ENCODE assay signal across 8 mouse cellular contexts in the genomic region with DNA sequence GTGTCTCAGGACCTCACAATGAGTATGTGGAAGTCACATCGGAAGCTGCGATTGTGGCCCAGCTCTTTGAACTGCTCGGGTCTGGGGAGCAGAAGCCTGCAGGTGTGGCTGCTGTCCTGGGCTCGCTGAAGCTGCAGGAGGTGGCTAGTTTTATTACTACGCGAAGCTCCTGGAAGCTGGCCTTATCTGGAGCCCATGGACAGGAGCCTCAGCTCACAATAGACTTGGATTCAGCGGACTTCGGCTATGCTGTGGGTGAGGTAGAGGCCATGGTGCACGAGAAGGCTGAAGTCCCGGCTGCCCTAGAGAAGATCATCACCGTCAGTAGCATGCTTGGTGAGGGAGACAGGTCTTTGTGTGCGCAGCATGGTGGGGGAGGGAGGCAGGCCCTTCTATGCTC. TPM values are rescaled to one million over a fixed set of nuclear protein-coding genes. Genes with fewer than 3 reads are reported as not detected.
A peak's percentile ranks its signal among the peaks of the same experiment; 100 is the strongest.
DNase-seq lines count a peak whose midpoint lies in the region; ATAC-seq lines count a peak whose summit lies in the region.
"Had no signal": no experiment of that assay in that cellular context is flagged by ENCODE, and none has a peak within 500 bp of the region (broad histone marks: within the 10 kb centered on the region; RNA-seq: fewer than 3 reads in every experiment).

No protein-coding gene starts in this region.

- H3K4me1 ChIP-seq in megakaryocyte, embryonic 14.5 days = peaks cover 62% of the 10 kb centered on the region
- peaks cover 45% of the 10 kb centered on the region for H3K4me1 ChIP-seq in forebrain, embryonic 12.5 days
- H3K4me1 ChIP-seq in limb, embryonic 13.5 days = peaks cover 29% of the 10 kb centered on the region
- H3K4me1 ChIP-seq in stomach, embryonic 15.5 days = peaks cover 30% of the 10 kb centered on the region

- no peaks in the 10 kb centered on the region for H3K27me3 ChIP-seq in megakaryocyte, embryonic 14.5 days (replicated peaks)
- 0 out of 2 replicates have a peak, but pooled peaks cover 3% of the 10 kb centered on the region for H3K27me3 ChIP-seq in forebrain, embryonic 12.5 days
- H3K27me3 ChIP-seq in limb, embryonic 13.5 days = no peaks in the 10 kb centered on the region; the same call in 1 of the 2 replicates
- H3K27me3 ChIP-seq in stomach, embryonic 15.5 days (replicated peaks) = no peaks in the 10 kb centered on the region

- H3K27ac ChIP-seq in forebrain, embryonic 12.5 days = no peak overlapping the region
- no peak overlapping the region for H3K27ac ChIP-seq in limb, embryonic 13.5 days
- 0 out of 2 replicates have a peak overlapping the region, but pooled peaks have one; percentile 3 for H3K27ac ChIP-seq in stomach, embryonic 15.5 days

- H3K4me2 ChIP-seq in forebrain, embryonic 12.5 days = peak overlapping the region; percentile 72
- H3K4me2 ChIP-seq in limb, embryonic 13.5 days (replicated peaks) = peak overlapping the region; percentile 73
- H3K4me2 ChIP-seq in stomach, embryonic 15.5 days = peak overlapping the region; percentile 72

- no peak for DNase-seq in right cerebral cortex, adult 18-20 months
- DNase-seq in left cerebral cortex, postnatal 10 days (ENCODE audit: extremely low spot score in 1 of 2, low spot score in 2 of 2) = no peak
- DNase-seq: cerebellum, adult 18-20 months had no signal

- H3K9me3 ChIP-seq in megakaryocyte, embryonic 14.5 days = no peaks in the 10 kb centered on the region
- H3K9me3 ChIP-seq in forebrain, embryonic 12.5 days = no peaks in the 10 kb centered on the region
- H3K9me3 ChIP-seq in limb, embryonic 13.5 days = no peaks in the 10 kb centered on the region
- H3K9me3 ChIP-seq in stomach, embryonic 15.5 days = no peaks in the 10 kb centered on the region

- peak overlapping the region; percentile 33; the same call in 1 of the 2 replicates for H3K9ac ChIP-seq in forebrain, embryonic 12.5 days
- H3K9ac ChIP-seq in limb, embryonic 13.5 days = peak overlapping the region; percentile 79
- peak overlapping the region; percentile 59; the same call in 1 of the 2 replicates for H3K9ac ChIP-seq in stomach, embryonic 15.5 days

- no peak for ATAC-seq in megakaryocyte, adult 5-6 weeks (ENCODE audit: poor library complexity, severe bottlenecking)
- ATAC-seq in forebrain, embryonic 12.5 days (ENCODE audit: low FRiP score) = no peak
- no peak for ATAC-seq in limb, embryonic 13.5 days (ENCODE audit: low FRiP score, low read depth)
- no peak for ATAC-seq in stomach, embryonic 15.5 days (ENCODE audit: insufficient read depth, low FRiP score, low read depth)

- peak overlapping the region; percentile 93 for H3K4me3 ChIP-seq in megakaryocyte, embryonic 14.5 days (replicated peaks)
- H3K4me3 ChIP-seq in forebrain, embryonic 12.5 days (replicated peaks) = peak overlapping the region; percentile 47
- peak overlapping the region; percentile 68 for H3K4me3 ChIP-seq in limb, embryonic 13.5 days
- peak overlapping the region; percentile 75 for H3K4me3 ChIP-seq in stomach, embryonic 15.5 days (replicated peaks)

- H3K36me3 ChIP-seq in megakaryocyte, embryonic 14.5 days (replicated peaks; ENCODE audit: low read length) = peaks cover 42% of the 10 kb centered on the region
- 0 out of 2 replicates have a peak, but pooled peaks cover 16% of the 10 kb centered on the region for H3K36me3 ChIP-seq in forebrain, embryonic 12.5 days (replicated peaks)
- peaks cover 34% of the 10 kb centered on the region for H3K36me3 ChIP-seq in limb, embryonic 13.5 days
- peaks cover 3% of the 10 kb centered on the region; the same call in 1 of the 2 replicates for H3K36me3 ChIP-seq in stomach, embryonic 15.5 days

- intact Hi-C loops in left cerebral cortex, postnatal 10 days (cut with DNase I) = loop anchor here (2.0 kb wide), 1 partner anchor 71 kb away; no protein-coding TSS in a partner anchor

- WGBS in forebrain, embryonic 12.5 days = 72% methylated on average over 12 of the region's 12 CpGs
- WGBS in limb, embryonic 13.5 days = 63% methylated on average over 12 of the region's 12 CpGs
- WGBS in stomach, embryonic 15.5 days = 52% methylated on average over 12 of the region's 12 CpGs

RNA-seq across cellular contexts. Expression of gene Thtpa, which starts 1.1 kb away (rescaled TPM):
- polyA plus RNA-seq in megakaryocyte, embryonic 14.5 days (2012; ENCODE audit: insufficient read depth, low replicate concordance) = 2.4 and 2.9 TPM in 2 replicates
- 5.4 and 6.9 TPM in 2 replicates for total RNA-seq in megakaryocyte, adult 5-6 weeks (2015)
- total RNA-seq in megakaryocyte, adult 5-6 weeks (2017) = 5.9 and 7.2 TPM in 2 replicates
- 32.0 and 33.0 TPM in 2 replicates for polyA plus RNA-seq in forebrain, embryonic 12.5 days (2016; fragmentation: Nextera tagmentation; extraction: Ambion mirVana)
- polyA plus RNA-seq in limb, embryonic 13.5 days (2015; fragmentation: Nextera tagmentation; extraction: Ambion mirVana) = 22.9 and 24.5 TPM in 2 replicates
- polyA plus RNA-seq in stomach, embryonic 15.5 days (2015; fragmentation: Nextera tagmentation; extraction: Ambion mirVana) = 19.4 and 21.6 TPM in 2 replicates
- 10 to 100 TPM; 31.4 to 31.5 TPM for total RNA-seq in left cerebral cortex, postnatal 10 days (2021)

RNA-seq across cellular contexts. Expression of gene Zfhx2, which starts 3.5 kb away (rescaled TPM):
- polyA plus RNA-seq in megakaryocyte, embryonic 14.5 days (2012; ENCODE audit: insufficient read depth, low replicate concordance) = 10.0 and 16.4 TPM in 2 replicates
- total RNA-seq in megakaryocyte, adult 5-6 weeks (2015) = 2.0 and 2.1 TPM in 2 replicates
- total RNA-seq in megakaryocyte, adult 5-6 weeks (2017) = 1.1 and 1.3 TPM in 2 replicates
- 26.3 and 28.1 TPM in 2 replicates for polyA plus RNA-seq in forebrain, embryonic 12.5 days (2016; fragmentation: Nextera tagmentation; extraction: Ambion mirVana)
- polyA plus RNA-seq in limb, embryonic 13.5 days (2015; fragmentation: Nextera tagmentation; extraction: Ambion mirVana) = 5.6 and 6.2 TPM in 2 replicates
- 4.4 and 5.1 TPM in 2 replicates for polyA plus RNA-seq in stomach, embryonic 15.5 days (2015; fragmentation: Nextera tagmentation; extraction: Ambion mirVana)
- total RNA-seq in left cerebral cortex, postnatal 10 days (2021) = 10 to 100 TPM; 26.6 to 27.2 TPM

RNA-seq across cellular contexts. Expression of gene Ap1g2, which starts 10.7 kb away (rescaled TPM):
- 8.5 and 13.4 TPM in 2 replicates for polyA plus RNA-seq in megakaryocyte, embryonic 14.5 days (2012; ENCODE audit: insufficient read depth, low replicate concordance)
- 43.2 and 46.7 TPM in 2 replicates for total RNA-seq in megakaryocyte, adult 5-6 weeks (2015)
- 11.8 and 18.3 TPM in 2 replicates for total RNA-seq in megakaryocyte, adult 5-6 weeks (2017)
- 10.2 and 11.4 TPM in 2 replicates for polyA plus RNA-seq in forebrain, embryonic 12.5 days (2016; fragmentation: Nextera tagmentation; extraction: Ambion mirVana)
- polyA plus RNA-seq in limb, embryonic 13.5 days (2015; fragmentation: Nextera tagmentation; extraction: Ambion mirVana) = 13.1 and 13.7 TPM in 2 replicates
- 38.5 and 42.5 TPM in 2 replicates for polyA plus RNA-seq in stomach, embryonic 15.5 days (2015; fragmentation: Nextera tagmentation; extraction: Ambion mirVana)
- 10 to 100 TPM; 14.6 to 18.0 TPM for total RNA-seq in left cerebral cortex, postnatal 10 days (2021)

RNA-seq across cellular contexts. Expression of gene Jph4, which starts 21.1 kb away (rescaled TPM):
- 0.21 and 1.4 TPM in 2 replicates for polyA plus RNA-seq in megakaryocyte, embryonic 14.5 days (2012; ENCODE audit: insufficient read depth, low replicate concordance)
- total RNA-seq in megakaryocyte, adult 5-6 weeks (2015) = not detected in 2 replicates
- not detected in 2 replicates for total RNA-seq in megakaryocyte, adult 5-6 weeks (2017)
- 9.0 and 9.4 TPM in 2 replicates for polyA plus RNA-seq in forebrain, embryonic 12.5 days (2016; fragmentation: Nextera tagmentation; extraction: Ambion mirVana)
- polyA plus RNA-seq in limb, embryonic 13.5 days (2015; fragmentation: Nextera tagmentation; extraction: Ambion mirVana) = 1.9 and 2.2 TPM in 2 replicates
- 1.6 and 2.1 TPM in 2 replicates for polyA plus RNA-seq in stomach, embryonic 15.5 days (2015; fragmentation: Nextera tagmentation; extraction: Ambion mirVana)
- 100 to 1,000 TPM; 368 to 375 TPM for total RNA-seq in left cerebral cortex, postnatal 10 days (2021)
